Mouse (Mus musculus): ENCODE results near the gene Tmem79.
"Not testable (repeated sequence)": the region's sequence is repeated elsewhere in the genome, so short reads cannot be mapped to it uniquely, and the experiment has no call there.

Gene Tmem79

DNA sequence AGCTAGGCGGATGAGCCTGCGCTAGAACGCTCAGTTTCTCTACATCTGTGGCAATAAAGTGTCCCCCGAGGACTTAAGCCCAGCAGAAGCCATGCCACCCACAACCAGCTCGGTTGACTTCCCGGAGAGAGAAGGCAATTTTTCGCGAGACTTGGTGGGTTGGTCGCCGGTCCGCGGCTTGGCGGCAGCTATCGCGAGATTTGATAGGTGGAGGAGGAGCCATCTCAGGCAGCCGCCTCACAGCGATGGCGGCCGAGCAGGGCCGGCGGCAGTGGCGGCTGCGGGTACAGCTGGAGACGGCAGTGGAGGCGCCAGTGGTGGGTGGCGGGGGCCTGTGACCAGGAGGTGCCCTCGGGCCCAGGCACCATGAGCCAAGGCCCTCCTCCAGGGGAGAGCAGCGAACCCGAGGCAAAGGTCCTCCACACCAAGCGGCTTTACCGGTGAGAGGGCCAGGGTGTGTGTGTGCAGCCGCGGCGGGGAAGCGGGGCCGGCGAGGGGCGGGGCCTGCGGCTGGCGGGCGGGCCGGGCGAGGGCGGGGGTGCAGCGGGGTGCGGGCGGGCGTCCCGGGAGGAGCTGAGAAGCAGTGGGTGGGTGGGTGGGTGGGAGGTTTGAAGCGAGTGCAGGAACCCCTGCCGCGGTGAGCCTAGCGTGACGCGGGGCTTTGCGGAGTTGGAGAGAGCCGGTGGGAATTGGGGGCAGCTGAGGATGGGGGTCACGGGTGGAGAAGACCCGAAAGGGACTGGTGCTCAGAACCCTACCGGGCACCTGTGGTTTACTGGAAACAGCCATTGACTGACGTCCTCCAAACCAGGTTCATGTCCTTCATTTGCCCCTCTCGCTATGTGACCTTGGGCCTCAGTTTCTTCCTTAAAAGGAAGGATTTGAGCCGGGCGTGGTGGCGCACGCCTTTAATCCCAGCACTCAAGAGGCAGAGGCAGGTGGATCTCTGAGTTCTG lies at the start of gene Tmem79, which contains the start of gene Smg5:
Gene Tmem79, minus strand, starts transcription at position 91 of the 956 bp plus-strand sequence.
Gene Smg5, plus strand, starts transcription at position 203 of the 956 bp plus-strand sequence.
- peak; percentile 98 for DNase-seq (ENCODE audit: low read depth)

DNA sequence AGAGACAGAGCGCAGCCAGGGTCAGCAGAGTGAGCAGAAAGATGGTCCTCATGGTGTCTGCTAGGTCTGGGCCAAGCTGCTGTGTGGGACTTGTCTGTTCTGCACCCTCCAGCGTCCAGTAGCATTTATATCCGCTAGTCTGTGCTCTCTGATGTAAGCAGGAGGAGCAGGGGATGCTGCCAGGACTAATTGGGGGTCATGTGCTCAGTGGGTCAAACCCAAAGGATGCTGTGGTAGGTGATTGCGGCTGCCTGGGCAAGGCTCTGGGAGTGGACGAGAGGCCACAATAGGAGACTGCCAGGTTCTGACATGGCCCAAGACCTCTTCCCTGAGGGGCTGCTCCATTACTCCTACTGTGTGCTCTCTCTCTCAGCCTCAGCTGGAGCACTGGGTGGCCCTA lies 48.4 kb upstream of the Tmem79 start, which contains the start of gene Bglap:
Gene Bglap, minus strand, starts transcription at position 101 of the 400 bp plus-strand sequence.
- DNase-seq (ENCODE audit: low read depth): no peak

DNA sequence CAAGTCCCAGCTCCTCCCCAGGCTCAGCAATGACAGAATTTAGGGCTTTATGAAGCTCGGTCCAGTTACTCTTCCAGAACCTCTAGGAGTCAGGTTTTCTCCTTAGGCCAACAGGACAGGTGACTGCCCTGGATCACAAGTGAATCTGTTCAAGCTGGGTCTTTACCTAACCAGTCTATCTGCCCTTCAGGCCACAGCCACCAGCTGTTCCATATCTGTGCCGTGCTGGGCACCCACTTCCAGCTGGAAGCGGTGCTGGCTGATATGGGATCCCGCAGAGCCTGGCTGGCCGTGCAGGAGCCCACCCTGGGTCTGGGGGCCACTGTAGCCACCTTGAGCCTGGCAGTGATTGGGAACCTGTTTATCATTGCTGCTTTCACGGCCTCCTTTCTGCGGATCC lies 46.4 kb upstream of the Tmem79 start:
- not testable (repeated sequence) for DNase-seq (ENCODE audit: low read depth)

DNA sequence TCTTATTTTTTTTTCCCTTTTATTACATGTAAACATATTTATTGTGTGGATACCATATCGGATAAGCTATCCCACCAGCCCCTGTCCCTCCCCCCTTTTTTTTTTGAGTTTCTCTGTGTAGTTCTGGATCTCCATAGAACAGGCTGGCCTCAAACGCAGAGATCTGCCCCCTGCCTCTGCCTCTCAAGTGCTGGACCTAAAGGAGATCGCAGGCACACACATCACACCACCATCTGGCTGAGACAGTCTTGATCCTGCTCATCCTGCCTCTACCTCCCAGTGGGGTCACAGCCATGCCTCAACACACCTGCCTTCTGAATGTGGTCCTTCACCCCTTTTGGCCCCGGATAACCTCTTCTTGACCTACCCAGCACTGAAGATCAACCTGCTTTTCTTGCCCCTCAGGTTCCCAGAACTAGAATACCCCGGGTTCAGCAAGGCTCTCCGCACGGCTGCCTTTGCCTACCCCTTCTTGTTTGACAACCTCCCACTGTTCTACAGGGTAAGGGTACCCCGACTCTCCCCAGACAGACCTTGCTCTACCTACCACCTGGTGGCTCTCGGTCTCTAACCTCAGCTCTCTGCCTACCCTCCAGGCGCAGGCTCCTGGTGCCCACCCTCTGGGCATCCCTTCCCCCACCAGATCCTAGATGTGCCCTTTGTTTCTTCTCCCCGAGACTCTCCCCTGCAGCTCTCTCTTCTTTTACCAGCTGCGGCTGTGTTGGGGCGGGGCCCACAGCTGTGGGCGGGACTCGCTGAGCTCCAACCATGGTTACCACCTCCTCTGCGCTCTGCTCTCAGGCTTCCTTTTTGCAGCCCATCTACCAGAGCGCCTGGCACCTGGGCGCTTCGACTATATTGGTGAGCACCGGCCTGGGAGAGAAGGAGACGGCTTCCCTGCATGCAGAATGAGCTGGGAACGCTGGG lies 45.7 kb upstream of the Tmem79 start:
- DNase-seq (ENCODE audit: low read depth): not testable (repeated sequence)

DNA sequence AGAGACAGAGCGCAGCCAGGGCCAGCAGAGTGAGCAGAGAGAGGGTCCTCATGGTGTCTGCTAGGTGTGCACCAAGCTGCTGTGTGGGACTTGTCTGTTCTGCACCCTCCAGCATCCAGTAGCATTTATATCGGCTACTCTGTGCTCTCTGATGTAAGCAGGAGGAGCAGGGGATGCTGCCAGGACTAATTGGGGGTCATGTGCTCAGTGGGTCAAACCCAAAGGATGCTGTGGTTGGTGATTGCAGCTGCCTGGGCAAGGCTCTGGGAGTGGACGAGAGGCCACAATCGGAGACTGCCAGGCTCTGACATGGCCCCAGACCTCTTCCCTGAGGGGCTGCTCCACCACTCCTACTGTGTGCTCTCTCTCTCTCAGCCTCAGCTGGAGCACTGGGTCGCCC lies 42.7 kb upstream of the Tmem79 start, which contains the start of gene Bglap2:
Gene Bglap2, minus strand, starts transcription at position 101 of the 400 bp plus-strand sequence.
- peak; percentile 14 for DNase-seq (ENCODE audit: low read depth)

DNA sequence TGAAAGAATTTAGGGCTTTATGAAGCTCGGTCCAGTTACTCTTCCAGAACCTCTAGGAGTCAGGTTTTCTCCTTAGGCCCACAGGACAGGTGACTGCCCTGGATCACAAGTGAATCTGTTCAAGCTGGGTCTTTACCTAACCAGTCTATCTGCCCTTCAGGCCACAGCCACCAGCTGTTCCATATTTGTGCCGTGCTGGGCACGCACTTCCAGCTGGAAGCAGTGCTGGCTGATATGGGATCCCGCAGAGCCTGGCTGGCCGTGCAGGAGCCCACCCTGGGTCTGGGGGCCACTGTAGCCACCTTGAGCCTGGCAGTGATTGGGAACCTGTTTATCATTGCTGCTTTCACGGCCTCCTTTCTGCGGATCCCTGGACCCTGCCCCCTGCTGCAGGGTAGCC lies 40.7 kb upstream of the Tmem79 start:
- DNase-seq (ENCODE audit: low read depth): not testable (repeated sequence)

DNA sequence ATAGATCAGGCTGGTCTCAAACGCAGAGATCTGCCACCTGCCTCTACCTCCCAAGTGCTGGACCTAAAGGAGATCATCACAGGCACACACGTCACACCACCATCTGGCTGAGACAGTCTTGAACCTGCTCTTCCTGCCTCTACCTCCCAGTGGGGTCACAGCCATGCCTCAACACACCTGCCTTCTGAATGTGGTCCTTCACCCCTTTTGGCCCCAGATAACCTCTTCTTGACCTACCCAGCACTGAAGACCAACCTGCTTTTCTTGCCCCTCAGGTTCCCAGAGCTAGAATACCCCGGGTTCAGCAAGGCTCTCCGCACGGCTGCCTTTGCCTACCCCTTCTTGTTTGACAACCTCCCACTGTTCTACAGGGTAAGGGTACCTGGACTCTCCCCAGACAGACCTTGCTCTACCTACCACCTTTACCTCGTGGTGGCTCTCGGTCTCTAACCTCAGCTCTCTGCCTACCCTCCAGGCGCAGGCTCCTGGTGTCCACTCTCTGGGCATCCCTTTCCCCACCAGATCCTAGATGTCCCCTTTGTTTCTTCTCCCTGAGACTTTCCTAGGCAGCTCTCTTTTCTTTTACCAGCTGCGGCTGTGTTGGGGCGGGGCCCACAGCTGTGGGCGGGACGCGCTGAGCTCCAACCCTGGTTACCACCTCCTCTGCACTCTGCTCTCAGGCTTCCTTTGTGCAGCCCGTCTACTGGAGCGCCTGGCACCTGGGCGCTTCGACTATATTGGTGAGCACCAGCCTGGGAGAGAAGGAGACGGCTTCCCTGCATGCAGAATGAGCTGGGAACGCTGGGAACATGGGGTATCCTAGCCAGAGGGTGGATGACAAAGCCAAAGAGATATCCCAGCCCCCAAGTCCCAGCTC lies 40.0 kb upstream of the Tmem79 start:
- DNase-seq (ENCODE audit: low read depth): not testable (repeated sequence)

DNA sequence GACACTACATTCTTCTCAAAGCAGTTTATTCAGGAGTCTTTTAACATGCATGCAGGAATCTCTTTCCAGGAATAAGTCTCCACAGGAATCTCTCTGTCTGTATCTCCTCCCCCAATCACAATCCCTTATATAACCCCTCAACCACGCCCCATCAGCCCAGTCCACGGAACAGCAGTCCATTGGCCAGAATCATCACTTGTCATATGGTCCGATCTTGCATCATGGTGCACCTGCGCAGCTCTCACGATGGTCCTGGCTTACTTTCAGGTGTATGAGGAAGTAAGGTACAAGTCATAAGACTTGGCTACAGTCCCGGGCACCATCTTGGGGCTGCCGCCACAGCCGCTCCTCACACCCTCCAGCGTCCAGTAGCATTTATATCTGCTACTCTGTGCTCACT lies 36.7 kb upstream of the Tmem79 start, which contains the start of gene Bglap3:
Gene Bglap3, minus strand, starts transcription at position 101 of the 400 bp plus-strand sequence.
- not testable (repeated sequence) for DNase-seq (ENCODE audit: low read depth)

DNA sequence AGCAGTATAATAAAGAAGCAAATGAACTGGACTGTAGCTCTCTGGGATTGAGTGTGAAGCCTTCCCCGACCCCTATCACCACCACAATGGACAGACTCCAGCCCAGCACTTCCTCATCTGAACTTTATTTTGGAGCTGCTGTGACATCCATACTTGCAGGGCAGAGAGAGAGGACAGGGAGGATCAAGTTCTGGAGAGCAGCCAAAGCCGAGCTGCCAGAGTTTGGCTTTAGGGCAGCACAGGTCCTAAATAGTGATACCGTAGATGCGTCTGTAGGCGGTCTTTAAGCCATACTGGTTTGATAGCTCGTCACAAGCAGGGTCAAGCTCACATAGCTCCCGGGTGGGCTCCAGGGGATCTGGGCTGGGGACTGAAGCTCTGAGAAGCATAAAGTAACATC lies 32.6 kb upstream of the Tmem79 start:
- not testable (repeated sequence) for DNase-seq (ENCODE audit: low read depth)

DNA sequence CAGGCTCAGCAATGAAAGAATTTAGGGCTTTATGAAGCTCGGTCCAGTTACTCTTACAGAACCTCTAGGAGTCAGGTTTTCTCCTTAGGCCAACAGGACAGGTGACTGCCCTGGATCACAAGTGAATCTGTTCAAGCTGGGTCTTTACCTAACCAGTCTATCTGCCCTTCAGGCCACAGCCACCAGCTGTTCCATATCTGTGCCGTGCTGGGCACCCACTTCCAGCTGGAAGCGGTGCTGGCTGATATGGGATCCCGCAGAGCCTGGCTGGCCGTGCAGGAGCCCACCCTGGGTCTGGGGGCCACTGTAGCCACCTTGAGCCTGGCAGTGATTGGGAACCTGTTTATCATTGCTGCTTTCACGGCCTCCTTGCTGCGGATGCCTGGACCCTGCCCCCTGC lies 31.6 kb upstream of the Tmem79 start:
- not testable (repeated sequence) for DNase-seq (ENCODE audit: low read depth)

DNA sequence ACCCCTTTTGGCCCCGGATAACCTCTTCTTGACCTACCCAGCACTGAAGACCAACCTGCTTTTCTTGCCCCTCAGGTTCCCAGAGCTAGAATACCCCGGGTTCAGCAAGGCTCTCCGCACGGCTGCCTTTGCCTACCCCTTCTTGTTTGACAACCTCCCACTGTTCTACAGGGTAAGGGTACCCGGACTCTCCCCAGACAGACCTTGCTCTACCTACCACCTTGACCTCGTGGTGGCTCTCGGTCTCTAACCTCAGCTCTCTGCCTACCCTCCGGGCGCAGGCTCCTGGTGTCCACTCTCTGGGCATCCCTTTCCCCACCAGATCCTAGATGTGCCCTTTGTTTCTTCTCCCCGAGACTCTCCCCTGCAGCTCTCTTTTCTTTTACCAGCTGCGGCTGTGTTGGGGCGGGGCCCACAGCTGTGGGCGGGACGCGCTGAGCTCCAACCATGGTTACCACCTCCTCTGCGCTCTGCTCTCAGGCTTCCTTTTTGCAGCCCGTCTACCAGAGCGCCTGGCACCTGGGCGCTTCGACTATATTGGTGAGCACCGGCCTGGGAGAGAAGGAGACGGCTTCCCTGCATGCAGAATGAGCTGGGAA lies 31.0 kb upstream of the Tmem79 start:
- DNase-seq (ENCODE audit: low read depth): not testable (repeated sequence)

DNA sequence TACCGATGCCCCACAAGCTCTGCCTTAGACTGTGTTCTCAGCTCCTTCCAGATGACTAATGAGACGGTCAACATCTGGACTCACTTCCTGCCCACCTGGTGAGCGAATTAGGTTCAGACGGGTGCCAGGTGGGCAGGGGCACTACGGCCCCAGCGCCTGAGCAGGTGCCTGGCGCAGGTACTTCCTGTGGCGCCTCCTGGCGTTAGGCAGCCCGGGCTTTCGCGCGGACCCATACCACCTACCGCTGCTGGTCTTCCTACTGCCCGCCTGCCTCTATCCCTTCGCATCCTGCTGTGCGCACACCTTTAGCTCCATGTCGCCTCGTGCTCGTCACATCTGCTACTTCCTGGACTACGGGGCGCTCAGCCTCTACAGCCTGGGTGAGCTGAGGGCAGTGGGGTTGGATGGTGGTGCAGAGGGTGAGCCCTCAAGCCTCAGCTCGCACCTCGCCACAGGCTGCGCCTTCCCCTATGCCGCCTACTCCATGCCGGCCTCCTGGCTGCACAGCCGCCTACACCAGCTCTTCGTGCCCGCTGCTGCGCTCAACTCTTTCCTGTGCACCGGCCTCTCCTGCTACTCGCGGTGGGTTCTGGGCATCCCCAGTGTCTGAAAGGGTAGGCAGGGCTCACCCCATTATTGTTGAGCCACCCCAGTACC lies 29.9 kb upstream of the Tmem79 start:
- no peak for DNase-seq (ENCODE audit: low read depth)

DNA sequence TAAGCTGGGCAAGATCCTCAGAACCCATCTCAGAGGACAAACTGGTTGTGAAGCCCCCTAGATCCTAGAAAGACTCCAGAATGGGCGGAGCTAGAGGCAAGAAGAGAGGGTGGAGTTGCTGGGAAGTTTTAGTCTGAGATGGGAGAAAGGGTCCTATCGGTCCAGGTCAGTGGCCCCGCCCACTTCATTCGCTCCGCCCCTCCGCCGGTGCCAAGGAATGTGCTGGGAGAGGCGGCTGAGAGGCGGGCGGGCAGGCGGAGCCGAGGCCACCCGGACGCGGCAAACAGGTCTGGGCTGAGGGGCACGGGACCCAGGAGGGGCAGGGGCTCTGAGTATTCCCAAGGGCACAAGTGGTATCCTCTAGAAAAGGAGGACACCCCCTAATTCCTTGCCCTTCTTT lies 28.4 kb upstream of the Tmem79 start, which contains the start of gene Paqr6:
Gene Paqr6, plus strand, starts transcription at position 248 of the 400 bp plus-strand sequence.
- no peak for DNase-seq (ENCODE audit: low read depth)

DNA sequence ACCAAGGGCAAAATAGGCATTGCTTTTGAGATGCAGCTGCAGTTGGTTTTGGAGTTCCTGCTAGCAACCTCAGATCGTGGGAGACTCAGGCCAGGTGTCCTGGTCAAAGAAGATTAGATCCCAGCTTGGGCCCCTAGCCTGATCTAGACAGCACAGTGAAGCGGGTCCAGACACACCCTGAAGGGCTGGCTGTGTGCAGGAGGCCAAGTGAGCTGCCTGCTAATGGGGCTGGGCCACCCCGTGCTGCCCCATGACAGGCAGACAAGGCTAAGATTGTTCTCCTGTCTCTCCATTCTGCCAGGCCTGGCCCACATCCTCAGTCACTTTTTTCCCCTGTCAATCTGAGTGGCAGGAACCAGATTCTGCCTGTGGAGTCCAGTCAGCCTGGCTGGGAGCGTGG lies 27.8 kb upstream of the Tmem79 start:
- DNase-seq (ENCODE audit: low read depth): no peak

DNA sequence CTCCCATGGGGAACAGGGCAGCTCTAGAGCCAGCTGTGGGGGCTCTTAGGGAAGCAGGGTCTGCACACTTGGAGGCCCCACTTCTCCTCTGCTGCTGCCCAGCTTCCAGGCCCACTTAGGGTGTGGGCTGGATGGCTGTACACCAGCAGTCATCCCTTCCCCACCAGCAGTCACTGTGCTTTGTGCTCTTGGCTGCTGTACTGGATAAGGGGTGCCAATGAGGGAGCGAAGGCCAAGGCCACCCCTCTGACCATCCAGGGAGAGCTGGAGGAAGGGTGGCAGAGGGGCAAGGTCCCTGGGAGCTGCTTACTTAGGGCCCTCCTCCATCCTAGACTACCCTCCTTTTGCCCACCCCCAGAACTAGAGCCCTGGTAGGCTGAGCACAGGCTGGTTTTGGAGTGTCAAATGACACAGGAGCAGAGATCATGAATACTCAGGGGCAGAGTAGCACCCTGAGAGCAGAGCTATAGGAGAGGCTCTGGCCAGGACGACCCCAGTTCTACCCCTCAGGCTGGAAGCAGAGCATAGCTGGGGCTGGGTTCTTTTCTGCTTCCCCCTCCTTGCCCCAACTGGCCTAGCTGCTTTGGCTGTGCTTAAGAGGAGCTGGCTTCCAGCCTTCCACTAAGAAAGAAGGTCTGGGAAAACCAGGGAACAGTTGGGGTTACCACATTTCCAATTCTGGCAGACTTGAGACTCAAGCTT lies 25.8 kb upstream of the Tmem79 start:
- no peak for DNase-seq (ENCODE audit: low read depth)

DNA sequence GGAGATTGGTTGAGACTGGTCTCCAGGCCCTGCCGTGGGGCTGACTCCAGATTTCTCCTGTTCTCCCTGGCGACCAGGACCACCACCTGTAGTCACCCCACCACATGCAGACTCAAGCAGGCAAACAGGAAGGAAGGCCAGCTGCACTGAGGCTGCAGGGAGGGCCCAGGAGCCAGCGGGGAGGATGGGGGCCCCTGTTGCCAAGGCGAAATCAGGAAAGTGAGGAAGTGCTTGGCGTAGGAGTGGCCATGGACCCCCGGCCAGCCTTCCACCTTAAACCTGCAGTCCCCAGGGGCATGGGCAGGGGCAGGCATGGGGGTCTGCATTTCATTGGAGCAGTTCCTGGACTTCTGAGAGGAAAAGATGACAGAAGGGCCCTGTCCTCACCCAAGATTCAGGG lies 25.1 kb upstream of the Tmem79 start:
- no peak for DNase-seq (ENCODE audit: low read depth)

DNA sequence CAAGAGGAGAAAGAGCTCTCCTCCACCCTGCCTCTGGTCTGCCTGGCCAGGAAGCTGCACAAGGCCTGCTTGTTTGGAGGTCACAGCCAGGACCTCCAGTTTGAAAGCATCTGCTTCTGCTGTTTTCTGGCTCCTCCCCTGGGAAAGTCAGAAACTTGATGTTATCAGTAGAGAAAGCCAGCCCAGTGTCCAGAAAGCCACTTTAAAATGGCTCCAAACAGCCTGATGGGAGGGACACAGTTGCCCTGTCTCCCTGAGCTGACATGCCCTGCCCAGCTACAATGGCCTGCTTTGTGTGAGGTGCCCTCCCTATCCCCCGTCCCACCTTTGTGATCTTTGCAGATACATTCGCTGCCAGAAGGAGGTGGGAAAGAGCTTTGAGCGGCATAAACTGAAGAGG lies 24.0 kb upstream of the Tmem79 start:
- no peak for DNase-seq (ENCODE audit: low read depth)

DNA sequence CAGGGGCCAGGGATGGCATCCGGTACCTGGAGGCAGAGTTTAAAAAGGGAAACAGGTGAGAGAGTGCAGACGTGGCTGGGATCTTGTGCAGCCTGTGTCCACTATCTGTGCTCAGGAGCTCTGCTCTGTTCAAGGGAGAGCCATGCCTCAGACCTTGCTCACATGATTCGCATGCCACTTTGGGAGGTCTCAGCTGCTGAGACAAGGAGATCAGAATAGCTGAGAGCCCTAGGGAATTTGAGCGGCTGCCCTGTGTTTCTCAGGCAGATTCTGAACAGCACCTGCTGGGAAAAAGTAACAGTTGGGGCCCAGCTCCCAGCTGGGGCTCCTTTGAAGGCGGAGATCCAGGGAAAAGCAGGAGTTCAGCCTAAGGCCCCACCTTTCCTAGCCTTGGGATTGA lies 23.6 kb upstream of the Tmem79 start:
- DNase-seq (ENCODE audit: low read depth): no peak

DNA sequence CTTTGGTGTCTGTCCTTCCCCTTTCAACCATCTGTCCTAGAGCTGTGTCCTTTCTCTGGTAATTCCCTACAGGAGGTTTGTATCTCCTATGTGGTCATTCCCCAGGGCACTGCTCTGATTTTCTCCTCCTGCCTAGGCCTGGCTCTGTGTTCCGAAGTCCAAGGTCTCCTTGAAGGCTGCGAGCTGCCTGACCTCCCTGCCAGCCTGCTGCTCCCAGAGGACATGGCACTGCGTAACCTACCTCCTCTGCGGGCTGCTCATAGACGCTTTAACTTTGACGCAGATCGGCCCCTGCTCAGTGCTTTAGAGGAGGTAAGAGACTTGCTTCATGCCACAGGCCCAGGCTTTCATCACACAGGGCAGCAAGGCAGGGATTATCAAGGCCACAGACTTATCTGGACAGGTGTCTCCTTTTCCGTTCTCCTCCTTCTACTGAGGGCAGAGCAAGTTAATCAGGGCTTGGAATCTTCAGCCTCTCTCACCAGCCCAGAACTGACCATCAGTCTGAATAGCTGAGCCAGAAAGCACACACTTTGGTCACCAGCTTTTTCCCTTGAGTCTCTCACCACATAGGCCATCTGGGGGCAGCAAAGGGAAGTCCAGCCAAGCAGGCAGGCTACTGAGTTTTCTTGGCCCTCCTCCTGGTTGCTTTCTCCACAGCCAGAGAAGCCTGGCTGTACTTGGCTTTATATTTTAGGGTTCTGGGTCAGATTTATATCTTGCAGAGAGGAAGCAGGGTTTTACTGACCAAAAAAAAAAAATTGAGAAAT lies 18.6 kb upstream of the Tmem79 start:
- DNase-seq (ENCODE audit: low read depth): peak; percentile 40

Data from 416B (cell line).